Mouse (Mus musculus) fat pad, adult 2 months (tissue): ENCODE data around the gene Rpap1.

Source experiments
- DNase-seq: peaks from one replicate; pipeline ENCODE4 v3.0.0-alpha.2; 2011; ENCODE audit warnings: low read depth, low spot score; ENCODE audit errors: extremely low read depth

Gene Rpap1

GRCm38 (mm10) chr2:119787206-119787883 lies at the start of gene Rpap1:
TSS of gene Rpap1 (minus strand) at chr2:119787537.
- DNase-seq: no peak

- DNase-seq: no peak
These were observed 46.9 kb upstream of the Rpap1 start for GRCm38 (mm10) chr2:119834231-119834630.

GRCm38 (mm10) chr2:119830579-119830978 lies 43.2 kb upstream of the Rpap1 start:
- no peak for DNase-seq

GRCm38 (mm10) chr2:119821136-119821535 lies 33.8 kb upstream of the Rpap1 start:
- no peak for DNase-seq

- DNase-seq: no peak
These were observed 31.4 kb upstream of the Rpap1 start for GRCm38 (mm10) chr2:119818668-119819272.

GRCm38 (mm10) chr2:119817047-119817446 lies 29.7 kb upstream of the Rpap1 start:
- DNase-seq: no peak

GRCm38 (mm10) chr2:119816611-119817010 lies 29.3 kb upstream of the Rpap1 start:
- no peak for DNase-seq

- DNase-seq: no peak
These were observed 27.1 kb upstream of the Rpap1 start for GRCm38 (mm10) chr2:119814376-119814933.

- no peak for DNase-seq
These were observed 24.3 kb upstream of the Rpap1 start for GRCm38 (mm10) chr2:119811490-119812146.

GRCm38 (mm10) chr2:119810890-119811289 lies 23.6 kb upstream of the Rpap1 start:
- DNase-seq: no peak

- no peak for DNase-seq
These were observed 21.5 kb upstream of the Rpap1 start for GRCm38 (mm10) chr2:119808881-119809280.

- DNase-seq: no peak
These were observed 21.1 kb upstream of the Rpap1 start for GRCm38 (mm10) chr2:119808438-119808837.

GRCm38 (mm10) chr2:119805536-119805935 lies 18.2 kb upstream of the Rpap1 start:
- DNase-seq: no peak

- no peak for DNase-seq
These were observed 17.4 kb upstream of the Rpap1 start for GRCm38 (mm10) chr2:119804776-119805175.

GRCm38 (mm10) chr2:119804275-119804628 lies 16.9 kb upstream of the Rpap1 start:
- no peak for DNase-seq

- DNase-seq: no peak
These were observed 16.4 kb upstream of the Rpap1 start for GRCm38 (mm10) chr2:119803618-119804274.

- DNase-seq: no peak
These were observed 15.7 kb upstream of the Rpap1 start for GRCm38 (mm10) chr2:119802767-119803617.

GRCm38 (mm10) chr2:119800876-119801846 lies 13.8 kb upstream of the Rpap1 start:
- no peak for DNase-seq

GRCm38 (mm10) chr2:119799961-119800550 lies 12.7 kb upstream of the Rpap1 start:
- DNase-seq: no peak
